Mouse (Mus musculus): ENCODE data around the gene Foxb1.

Gene Foxb1

GRCm38 (mm10) chr9:69760371-69761301 is at the start of gene Foxb1:
Gene Foxb1 (minus strand): TSS chr9:69760940.
- DNase-seq (ENCODE audit: low spot score): no peak

- no peak for DNase-seq (ENCODE audit: low spot score)
Observed at GRCm38 (mm10) chr9:69790562-69790961, 29.8 kb upstream of the Foxb1 start.

GRCm38 (mm10) chr9:69779996-69780395 is 19.3 kb upstream of the Foxb1 start:
- no peak for DNase-seq (ENCODE audit: low spot score)

DNA sequence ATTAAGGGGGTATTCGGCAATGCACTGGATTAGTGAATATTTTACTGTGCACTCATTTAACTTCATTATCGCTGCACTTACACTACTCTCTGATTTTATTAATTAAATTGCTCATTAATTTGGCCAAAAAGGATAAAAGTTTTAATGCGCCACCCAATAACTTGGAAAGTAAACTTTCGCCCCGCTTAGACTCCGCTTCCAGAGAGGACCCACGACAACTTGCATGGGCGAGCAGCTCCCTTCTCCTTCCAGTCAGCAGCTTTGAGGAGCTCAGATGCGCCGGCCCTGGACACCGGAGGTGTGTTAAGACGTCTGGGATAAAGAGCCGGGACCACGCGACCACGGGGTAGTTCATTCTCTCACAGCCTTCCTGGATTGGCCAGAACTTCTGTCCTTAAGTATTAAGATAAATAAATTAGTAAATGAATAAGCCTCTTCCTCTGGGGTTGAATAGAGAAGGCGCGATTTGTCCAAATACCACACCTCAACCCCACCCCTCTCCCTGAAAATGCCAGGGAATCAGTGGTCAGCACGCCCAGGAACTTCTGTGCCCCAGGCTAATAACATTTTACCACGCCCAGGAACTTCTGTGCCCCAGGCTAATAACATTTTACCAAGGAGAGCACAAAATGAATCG is 9.3 kb upstream of the Foxb1 start:
- DNase-seq (ENCODE audit: low spot score): no peak

- DNase-seq (ENCODE audit: low spot score): no peak
Observed at GRCm38 (mm10) chr9:69769091-69769948, 8.6 kb upstream of the Foxb1 start.

- DNase-seq (ENCODE audit: low spot score): no peak
Observed at GRCm38 (mm10) chr9:69768136-69768875, 7.6 kb upstream of the Foxb1 start.

DNA sequence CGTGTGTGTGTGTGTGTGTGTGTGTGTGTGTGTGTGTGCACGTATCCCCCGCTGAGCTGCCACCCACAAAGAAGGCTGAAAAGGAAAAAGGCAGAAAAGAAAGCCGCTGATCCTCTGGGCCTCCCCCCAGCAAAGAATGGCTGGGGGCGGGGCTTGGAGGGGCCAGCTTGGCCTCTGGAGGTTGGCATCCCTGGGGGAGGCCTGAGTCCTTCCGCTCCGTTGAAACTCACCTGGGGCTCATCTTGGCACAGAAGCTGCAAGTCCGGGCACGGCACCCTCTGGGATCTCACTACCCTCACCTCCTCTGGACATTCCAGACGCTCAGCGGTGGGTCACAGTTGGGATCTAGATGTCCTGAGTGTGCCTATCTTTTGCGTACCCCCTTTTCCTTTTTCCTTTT is 6.7 kb upstream of the Foxb1 start:
- no peak for DNase-seq (ENCODE audit: low spot score)

- DNase-seq (ENCODE audit: low spot score): no peak
Observed at GRCm38 (mm10) chr9:69766936-69767335, 6.2 kb upstream of the Foxb1 start.

DNA sequence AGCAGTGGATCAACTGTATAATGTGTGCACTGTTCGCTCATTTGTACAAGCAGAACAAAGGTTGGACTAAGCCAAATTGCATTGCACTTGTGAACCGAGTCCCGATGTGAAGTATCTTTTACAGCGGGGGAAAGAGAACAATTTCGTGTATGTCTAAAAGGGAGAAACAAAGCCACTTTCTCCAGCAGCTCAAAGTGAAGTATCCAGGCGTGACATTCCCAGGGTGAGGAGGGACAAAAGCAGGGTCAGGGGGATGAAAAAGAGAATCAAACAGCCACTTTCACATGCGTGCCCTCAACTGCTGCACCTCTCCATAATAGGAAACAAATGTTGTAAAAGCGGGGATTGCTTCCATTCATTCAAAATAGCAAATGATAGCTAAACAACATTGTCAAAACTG is 5.6 kb upstream of the Foxb1 start:
- no peak for DNase-seq (ENCODE audit: low spot score)

GRCm38 (mm10) chr9:69765483-69766050 is 4.8 kb upstream of the Foxb1 start:
- DNase-seq (ENCODE audit: low spot score): no peak

DNA sequence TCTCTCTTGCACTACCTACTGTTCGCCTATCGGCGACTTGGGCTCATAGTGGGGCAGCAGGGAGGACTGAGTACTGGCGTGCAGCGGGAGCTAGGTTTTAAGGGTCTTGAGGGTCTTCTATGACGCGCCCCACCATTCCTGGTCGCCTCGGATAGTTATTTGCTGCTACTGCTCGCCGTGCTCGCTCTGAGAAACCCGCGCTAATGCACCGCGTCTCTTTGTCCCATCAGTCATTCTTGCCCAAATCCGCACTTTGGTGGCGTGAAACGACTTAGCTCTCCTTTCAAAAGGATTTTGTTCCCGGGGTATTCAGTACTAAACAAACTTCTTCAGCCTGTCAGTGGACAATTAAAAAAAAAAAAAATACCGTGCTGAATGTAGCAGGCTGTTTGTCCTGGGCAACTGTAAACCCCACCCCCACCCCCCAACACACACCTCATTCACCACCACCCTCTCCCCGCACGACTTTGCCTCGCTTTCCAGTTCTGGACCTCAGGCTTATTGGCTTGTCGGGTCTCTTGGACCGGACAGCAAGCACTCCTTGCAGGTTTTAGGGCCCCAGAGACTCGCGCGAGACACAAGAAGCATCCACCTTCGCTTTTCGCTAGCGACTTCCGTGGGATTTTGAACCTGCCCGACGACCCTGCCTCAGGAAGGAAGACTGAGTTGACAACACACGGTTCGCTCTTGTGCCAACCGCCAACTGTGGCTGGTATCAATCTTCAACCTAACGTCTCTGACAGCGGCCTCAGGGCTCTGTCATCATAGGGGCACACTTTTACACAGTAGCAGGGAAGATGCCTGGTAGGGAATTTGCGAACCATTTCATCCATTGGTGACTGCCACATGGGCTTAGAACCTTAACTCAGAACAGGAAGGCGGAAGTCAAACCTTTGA is 4.1 kb upstream of the Foxb1 start:
- DNase-seq (ENCODE audit: low spot score): no peak

GRCm38 (mm10) chr9:69763681-69764585 is 3.2 kb upstream of the Foxb1 start:
- no peak for DNase-seq (ENCODE audit: low spot score)

GRCm38 (mm10) chr9:69762703-69763102 is 2.0 kb upstream of the Foxb1 start:
- no peak for DNase-seq (ENCODE audit: low spot score)

- DNase-seq (ENCODE audit: low spot score): no peak
Observed at GRCm38 (mm10) chr9:69762221-69762620, 1.5 kb upstream of the Foxb1 start.

- no peak for DNase-seq (ENCODE audit: low spot score)
Observed at GRCm38 (mm10) chr9:69761569-69761968, 829 bp upstream of the Foxb1 start.

DNA sequence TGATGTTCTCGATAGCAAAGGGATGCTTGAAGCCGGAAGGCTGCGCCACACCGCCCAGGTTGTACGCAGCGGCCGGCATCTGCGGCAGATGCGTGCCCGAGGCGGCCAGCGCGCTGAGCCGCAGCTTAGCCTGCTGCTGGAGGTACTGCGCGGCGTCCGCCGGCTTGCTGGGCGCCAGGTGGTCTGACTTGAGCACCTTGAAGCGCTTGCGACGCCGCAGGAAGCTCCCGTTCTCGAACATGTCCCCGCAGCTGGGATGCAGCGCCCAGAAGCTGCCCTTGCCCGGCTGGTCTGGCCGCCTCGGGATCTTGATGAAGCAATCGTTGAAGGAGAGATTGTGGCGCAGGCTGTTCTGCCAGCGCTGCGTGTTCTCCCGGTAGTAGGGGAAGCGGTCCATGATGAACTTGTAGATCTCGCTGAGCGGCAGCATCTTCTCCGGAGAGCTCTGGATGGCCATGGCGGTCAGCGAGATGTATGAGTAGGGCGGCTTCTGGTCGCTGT is 969 bp downstream of the Foxb1 start:
- no peak for DNase-seq (ENCODE audit: low spot score)

- DNase-seq (ENCODE audit: low spot score): no peak
Observed at GRCm38 (mm10) chr9:69758946-69759615, 1.7 kb downstream of the Foxb1 start.

DNA sequence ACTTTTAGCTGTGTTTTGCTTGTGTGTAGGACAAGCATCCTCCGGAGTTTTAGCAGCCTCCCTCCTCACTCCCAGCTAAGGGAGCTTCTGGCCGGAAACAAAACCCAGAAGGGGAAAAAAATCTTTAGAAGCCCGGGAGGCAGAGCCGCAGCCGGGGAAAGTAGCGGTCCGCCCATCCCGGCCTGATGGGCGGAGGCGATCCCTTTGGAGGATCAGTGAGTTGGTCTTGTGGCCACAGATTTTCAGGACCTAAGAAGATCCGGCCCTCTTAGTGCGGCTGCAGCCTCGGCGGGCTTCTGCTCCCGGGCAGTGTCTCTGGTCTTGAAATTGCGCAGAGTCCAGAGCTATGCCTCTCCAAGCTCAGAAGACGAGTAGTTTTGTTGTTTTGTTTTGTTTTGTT is 2.2 kb downstream of the Foxb1 start:
- DNase-seq (ENCODE audit: low spot score): no peak

- no peak for DNase-seq (ENCODE audit: low spot score)
Observed at GRCm38 (mm10) chr9:69757254-69757653, 3.5 kb downstream of the Foxb1 start.

Data from left cerebral cortex, adult 11 months (tissue).